9 mouse cellular contexts compared by ENCODE assay signal in genomic region chr10:128490912-128491311, GRCm38 (mm10). TPM values are rescaled to one million over a fixed set of nuclear protein-coding genes. Genes with fewer than 3 reads are reported as not detected.
A peak's percentile ranks its signal among the peaks of the same experiment; 100 is the strongest.
DNase-seq lines count a peak whose midpoint lies in the region; ATAC-seq and TF ChIP-seq lines count a peak whose summit lies in the region.
"Had no signal": no experiment of that assay in that cellular context is flagged by ENCODE, and none has a peak within 500 bp of the region (broad histone marks: within the 10 kb centered on the region; RNA-seq: fewer than 3 reads in every experiment).

No protein-coding gene starts in this region.

- TF ChIP-seq POLR2A in myocyte (IDR thresholded peaks at IDR 0.05; ENCODE audit: insufficient read length, low read depth): no peak

- H3K4me3 ChIP-seq in forebrain, embryonic 10.5 days: peak overlapping the region; percentile 85; the same call in 1 of the 2 replicates
- H3K4me3 ChIP-seq in forebrain, embryonic 12.5 days (replicated peaks): no peak overlapping the region
- peak overlapping the region; percentile 66 for H3K4me3 ChIP-seq in left cerebral cortex, adult 2 months
- peak overlapping the region; percentile 86 for H3K4me3 ChIP-seq in hindbrain, embryonic 13.5 days
- H3K4me3 ChIP-seq in myocyte: peak overlapping the region; percentile 98

- no peaks in the 10 kb centered on the region for H3K27me3 ChIP-seq in forebrain, embryonic 10.5 days (ENCODE audit: poor library complexity, severe bottlenecking)
- no peaks in the 10 kb centered on the region for H3K27me3 ChIP-seq in forebrain, embryonic 12.5 days
- H3K27me3 ChIP-seq in hindbrain, embryonic 13.5 days: no peaks in the 10 kb centered on the region
- no peaks in the 10 kb centered on the region for H3K27me3 ChIP-seq in myocyte (ENCODE audit: control insufficient read depth, insufficient read depth, insufficient read length)

- H3K27ac ChIP-seq in forebrain, embryonic 10.5 days: no peak overlapping the region
- no peak overlapping the region for H3K27ac ChIP-seq in forebrain, embryonic 12.5 days
- H3K27ac ChIP-seq in left cerebral cortex, adult 2 months: no peak overlapping the region; the same call in 1 of the 2 replicates
- H3K27ac ChIP-seq in hindbrain, embryonic 13.5 days: peak overlapping the region; percentile 86; the same call in 1 of the 2 replicates

- no peak for TF ChIP-seq CTCF in left cerebral cortex, adult 2 months (IDR thresholded peaks at IDR 0.05)

- H3K9ac ChIP-seq in forebrain, embryonic 12.5 days: no peak overlapping the region
- H3K9ac ChIP-seq in hindbrain, embryonic 13.5 days: peak overlapping the region; percentile 91; the same call in 1 of the 2 replicates

- no peaks in the 10 kb centered on the region for H3K9me3 ChIP-seq in forebrain, embryonic 10.5 days
- H3K9me3 ChIP-seq in forebrain, embryonic 12.5 days: no peaks in the 10 kb centered on the region
- no peaks in the 10 kb centered on the region for H3K9me3 ChIP-seq in hindbrain, embryonic 13.5 days

- H3ac ChIP-seq in myocyte (ENCODE audit: control insufficient read depth, insufficient read length): no peak overlapping the region

- peaks cover 66% of the 10 kb centered on the region for H3K36me3 ChIP-seq in forebrain, embryonic 10.5 days (replicated peaks)
- peaks cover 60% of the 10 kb centered on the region for H3K36me3 ChIP-seq in forebrain, embryonic 12.5 days (replicated peaks)
- H3K36me3 ChIP-seq in hindbrain, embryonic 13.5 days: peaks cover 59% of the 10 kb centered on the region
- peaks cover 21% of the 10 kb centered on the region for H3K36me3 ChIP-seq in myocyte (ENCODE audit: control insufficient read depth, insufficient read depth)

- H3K4me1 ChIP-seq in forebrain, embryonic 10.5 days: peaks cover 34% of the 10 kb centered on the region
- H3K4me1 ChIP-seq in forebrain, embryonic 12.5 days: peaks cover 30% of the 10 kb centered on the region
- H3K4me1 ChIP-seq in hindbrain, embryonic 13.5 days (replicated peaks): peaks cover 38% of the 10 kb centered on the region

- no peak for DNase-seq in forebrain, embryonic 10.5 days (ENCODE audit: extremely low spot score, low spot score)
- DNase-seq in left cerebral cortex, adult 2 months (ENCODE audit: extremely low spot score in 1 of 2, low spot score in 2 of 2): no peak
- DNase-seq in left cerebral cortex, postnatal 10 days (ENCODE audit: extremely low spot score in 1 of 2, low spot score in 2 of 2): no peak
- DNase-seq in testis, postnatal 10 days (ENCODE audit: low spot score): no peak
- no peak for DNase-seq in left cerebral cortex, postnatal 14 days (ENCODE audit: low spot score in 2 of 2)
- DNase-seq: retina, postnatal 1 day had no signal

- no peak for ATAC-seq in forebrain, embryonic 12.5 days (ENCODE audit: low FRiP score)
- no peak for ATAC-seq in hindbrain, embryonic 13.5 days (ENCODE audit: low FRiP score)

- H3K79me2 ChIP-seq in myocyte (ENCODE audit: control insufficient read depth, insufficient read depth): peaks cover 44% of the 10 kb centered on the region

- no peak overlapping the region for H3K4me2 ChIP-seq in forebrain, embryonic 12.5 days
- H3K4me2 ChIP-seq in hindbrain, embryonic 13.5 days: peak overlapping the region; percentile 8; the same call in 1 of the 2 replicates
- H3K4me2 ChIP-seq in myocyte (ENCODE audit: low read depth): peak overlapping the region; percentile 97

- WGBS in forebrain, embryonic 10.5 days: 66% methylated on average over 5 of the region's 5 CpGs
- WGBS in forebrain, embryonic 12.5 days: 52% methylated on average over 5 of the region's 5 CpGs
- 58% methylated on average over 5 of the region's 5 CpGs for WGBS in hindbrain, embryonic 13.5 days

- intact Hi-C loops in left cerebral cortex, adult 2 months (cut with DNase I): no loop called here
- intact Hi-C loops in left cerebral cortex, postnatal 10 days (cut with DNase I): loop anchor here (5.0 kb wide), 2 partner anchors 36 to 56 kb away; partner anchors contain the start of genes Esyt1, Rpl41 and Zc3h10
- intact Hi-C loops in left cerebral cortex, postnatal 14 days (cut with DNase I): loop anchor here (5.0 kb wide), 1 partner anchor 46 kb away; no protein-coding TSS in a partner anchor

TF ChIP-seq in myocyte, 11 proteins besides CTCF, POLR2A, EP300 and RAD21:
- TF ChIP-seq POLR2AphosphoS2 (IDR thresholded peaks at IDR 0.05; ENCODE audit: insufficient read length, low read depth) (peak; percentile 56), TCF3 (IDR thresholded peaks at IDR 0.05; ENCODE audit: insufficient read length, low read depth) (no peak), MAX (IDR thresholded peaks at IDR 0.05; ENCODE audit: low read depth) (no peak), MYOG (IDR thresholded peaks at IDR 0.05; ENCODE audit: control insufficient read depth in 1 of 3, insufficient read depth in 1 of 3, insufficient read length in 2 of 3, low read depth in 2 of 3) (no peak), TCF12 (IDR thresholded peaks at IDR 0.05; ENCODE audit: insufficient read depth, poor library complexity, severe bottlenecking) (no peak)

RNA-seq across cellular contexts. Expression of gene Myl6, which starts 3.0 kb away (rescaled TPM):
- polyA plus RNA-seq in forebrain, embryonic 10.5 days (2016; fragmentation: Nextera tagmentation; extraction: Ambion mirVana): 712 and 780 TPM in 2 replicates
- polyA plus RNA-seq in forebrain, embryonic 12.5 days (2016; fragmentation: Nextera tagmentation; extraction: Ambion mirVana): 660 and 684 TPM in 2 replicates
- total RNA-seq in left cerebral cortex, adult 2 months (2021): 100 to 1,000 TPM; 555 to 562 TPM
- 100 to 1,000 TPM; 602 to 610 TPM for total RNA-seq in left cerebral cortex, postnatal 10 days (2021)
- polyA plus RNA-seq in hindbrain, embryonic 13.5 days (2015; fragmentation: Nextera tagmentation; extraction: Ambion mirVana): 933 and 943 TPM in 2 replicates
- 2,234 TPM for polyA plus RNA-seq in myocyte (2012; fragmentation: generic; extraction: Trizol)
- total RNA-seq in left cerebral cortex, postnatal 14 days (2021): 100 to 1,000 TPM; 606 to 662 TPM

RNA-seq across cellular contexts. Expression of gene Myl6b, which starts 7.6 kb away (rescaled TPM):
- 1.9 and 2.0 TPM in 2 replicates for polyA plus RNA-seq in forebrain, embryonic 10.5 days (2016; fragmentation: Nextera tagmentation; extraction: Ambion mirVana)
- polyA plus RNA-seq in forebrain, embryonic 12.5 days (2016; fragmentation: Nextera tagmentation; extraction: Ambion mirVana): 2.4 and 2.7 TPM in 2 replicates
- 10 to 100 TPM; 30.7 to 32.9 TPM for total RNA-seq in left cerebral cortex, adult 2 months (2021)
- total RNA-seq in left cerebral cortex, postnatal 10 days (2021): 10 to 100 TPM; 30.9 to 34.1 TPM
- polyA plus RNA-seq in hindbrain, embryonic 13.5 days (2015; fragmentation: Nextera tagmentation; extraction: Ambion mirVana): 4.1 and 4.2 TPM in 2 replicates
- polyA plus RNA-seq in myocyte (2012; fragmentation: generic; extraction: Trizol): 734 TPM
- total RNA-seq in left cerebral cortex, postnatal 14 days (2021): 10 to 100 TPM; 19.1 to 21.7 TPM

RNA-seq across cellular contexts. Expression of gene Smarcc2, which starts 31.9 kb away (rescaled TPM):
- polyA plus RNA-seq in forebrain, embryonic 10.5 days (2016; fragmentation: Nextera tagmentation; extraction: Ambion mirVana): 72.0 and 73.6 TPM in 2 replicates
- polyA plus RNA-seq in forebrain, embryonic 12.5 days (2016; fragmentation: Nextera tagmentation; extraction: Ambion mirVana): 189 and 210 TPM in 2 replicates
- total RNA-seq in left cerebral cortex, adult 2 months (2021): 100 to 1,000 TPM; 253 to 254 TPM
- 100 to 1,000 TPM; 204 to 226 TPM for total RNA-seq in left cerebral cortex, postnatal 10 days (2021)
- 195 and 196 TPM in 2 replicates for polyA plus RNA-seq in hindbrain, embryonic 13.5 days (2015; fragmentation: Nextera tagmentation; extraction: Ambion mirVana)
- 52.5 TPM for polyA plus RNA-seq in myocyte (2012; fragmentation: generic; extraction: Trizol)
- 100 to 1,000 TPM; 199 to 211 TPM for total RNA-seq in left cerebral cortex, postnatal 14 days (2021)

RNA-seq across cellular contexts. Expression of gene Esyt1, which starts 34.8 kb away (rescaled TPM):
- polyA plus RNA-seq in forebrain, embryonic 10.5 days (2016; fragmentation: Nextera tagmentation; extraction: Ambion mirVana): 8.6 and 10.3 TPM in 2 replicates
- polyA plus RNA-seq in forebrain, embryonic 12.5 days (2016; fragmentation: Nextera tagmentation; extraction: Ambion mirVana): 11.2 and 13.8 TPM in 2 replicates
- total RNA-seq in left cerebral cortex, adult 2 months (2021): 10 to 100 TPM; 10.2 to 10.4 TPM
- total RNA-seq in left cerebral cortex, postnatal 10 days (2021): 1 to 10 TPM; 8.9 to 9.3 TPM
- 16.4 and 17.6 TPM in 2 replicates for polyA plus RNA-seq in hindbrain, embryonic 13.5 days (2015; fragmentation: Nextera tagmentation; extraction: Ambion mirVana)
- polyA plus RNA-seq in myocyte (2012; fragmentation: generic; extraction: Trizol): 166 TPM
- 1 to 10 TPM; 8.1 to 9.3 TPM for total RNA-seq in left cerebral cortex, postnatal 14 days (2021)

RNA-seq across cellular contexts. Expression of gene Zc3h10, which starts 56.7 kb away (rescaled TPM):
- polyA plus RNA-seq in forebrain, embryonic 10.5 days (2016; fragmentation: Nextera tagmentation; extraction: Ambion mirVana): 11.8 and 14.0 TPM in 2 replicates
- polyA plus RNA-seq in forebrain, embryonic 12.5 days (2016; fragmentation: Nextera tagmentation; extraction: Ambion mirVana): 19.9 and 20.5 TPM in 2 replicates
- total RNA-seq in left cerebral cortex, adult 2 months (2021): 10 to 100 TPM; 12.4 to 15.7 TPM
- total RNA-seq in left cerebral cortex, postnatal 10 days (2021): 10 to 100 TPM; 10.8 to 10.9 TPM
- polyA plus RNA-seq in hindbrain, embryonic 13.5 days (2015; fragmentation: Nextera tagmentation; extraction: Ambion mirVana): 19.7 and 20.9 TPM in 2 replicates
- polyA plus RNA-seq in myocyte (2012; fragmentation: generic; extraction: Trizol): 13.8 TPM
- total RNA-seq in left cerebral cortex, postnatal 14 days (2021): 10 to 100 TPM; 11.4 to 12.0 TPM

Comparison
In these comparisons a context has a peak if more than half of its experiments do, and no peak if none do; other contexts are left out.
1. RNA of gene Myl6b, which starts 7.6 kb away (polyA plus RNA-seq): 734 TPM in myocyte (single experiment); 4.1 to 4.2 TPM in hindbrain, embryonic 13.5 days, 2.4 to 2.7 TPM in forebrain, embryonic 12.5 days and 1.9 to 2.0 TPM in forebrain, embryonic 10.5 days; every median in the first group is over 100 times any median in the second.